Mouse (Mus musculus): ENCODE data around the gene Cd274. TPM values are rescaled to one million over a fixed set of nuclear protein-coding genes. Genes with fewer than 3 reads are reported as not detected.

Gene Cd274
- total RNA-seq, 2 experiments from 2014 or later, result 2.7 to 6.9 TPM

GRCm38 (mm10) chr19:29430953-29431352 is 63.7 kb downstream of the Cd274 start:
- no peak for DNase-seq

DNA sequence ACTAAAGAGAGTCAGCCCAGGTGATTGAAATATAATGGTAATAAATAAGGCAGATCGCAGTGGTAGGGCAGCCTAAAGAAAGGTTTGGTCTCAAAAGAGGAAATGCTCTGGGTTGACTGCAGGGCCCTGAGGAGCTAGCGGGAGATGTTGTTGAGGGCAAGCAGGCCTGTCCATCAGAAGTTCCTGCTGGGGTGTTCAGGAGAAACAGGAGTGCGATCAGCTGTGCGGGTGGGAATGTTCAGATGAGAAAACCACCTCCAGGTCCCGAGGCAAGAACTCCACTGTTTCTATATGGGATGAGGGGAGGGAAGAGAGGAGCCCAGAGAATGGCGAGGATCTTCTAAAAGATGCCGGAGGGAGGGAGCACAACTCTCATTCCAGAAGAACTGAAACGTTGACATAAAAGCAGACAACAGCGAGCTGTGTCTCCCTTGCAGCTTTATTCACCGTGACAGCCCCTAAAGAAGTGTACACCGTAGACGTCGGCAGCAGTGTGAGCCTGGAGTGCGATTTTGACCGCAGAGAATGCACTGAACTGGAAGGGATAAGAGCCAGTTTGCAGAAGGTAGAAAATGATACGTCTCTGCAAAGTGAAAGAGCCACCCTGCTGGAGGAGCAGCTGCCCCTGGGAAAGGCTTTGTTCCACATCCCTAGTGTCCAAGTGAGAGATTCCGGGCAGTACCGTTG is 69.7 kb downstream of the Cd274 start:
- no peak for DNase-seq

Other genes starting within 250 kb of the Cd274 start
- gene Jak2, start 115.6 kb upstream of the Cd274 start, total RNA-seq (2021), result 10 to 100 TPM; 17.7 to 20.5 TPM
- under 1 TPM in 1 of 2 experiments, not detected in 1; 0.66 TPM for gene Insl6, start 42.1 kb upstream of the Cd274 start, total RNA-seq (2021)
- gene Rln1, start 32.8 kb upstream of the Cd274 start, total RNA-seq (2021), result not detected
- 10 to 100 TPM; 44.0 to 83.3 TPM for gene Plgrkt, start 65 bp upstream of the Cd274 start, total RNA-seq (2021)
- gene Pdcd1lg2, start 43.5 kb downstream of the Cd274 start, total RNA-seq (2021), result not detected
- 10 to 100 TPM; 51.9 to 57.6 TPM for gene Ric1, start 154.8 kb downstream of the Cd274 start, total RNA-seq (2021)